Mouse (Mus musculus) left cerebral cortex, postnatal 25 days (tissue): Measurements from ENCODE around the gene Ppp4r1. TPM values are rescaled to one million over a fixed set of nuclear protein-coding genes. Genes with fewer than 3 reads are reported as not detected.

Experiments used
- DNase-seq, 2 experiments: peaks; one replicate each; pipeline ENCODE4 v3.0.0; 2022; ENCODE audit warnings: low spot score in 2 of 2, mixed read lengths in 1 of 2
- intact Hi-C: fragments of 180-260 bp; cut with DNase I; formaldehyde crosslinking; loops from one replicate; pipeline ENCODE4 v1.15.1; 2025
- total RNA-seq, 2 experiments: library from RNA; stranded (reverse); gene quantifications; 2 replicates each; pipeline ENCODE4 v1.2.3; 2021

The Ppp4r1 gene
- total RNA-seq, 2 experiments from 2014 or later = 41.7 to 57.5 TPM

DNA sequence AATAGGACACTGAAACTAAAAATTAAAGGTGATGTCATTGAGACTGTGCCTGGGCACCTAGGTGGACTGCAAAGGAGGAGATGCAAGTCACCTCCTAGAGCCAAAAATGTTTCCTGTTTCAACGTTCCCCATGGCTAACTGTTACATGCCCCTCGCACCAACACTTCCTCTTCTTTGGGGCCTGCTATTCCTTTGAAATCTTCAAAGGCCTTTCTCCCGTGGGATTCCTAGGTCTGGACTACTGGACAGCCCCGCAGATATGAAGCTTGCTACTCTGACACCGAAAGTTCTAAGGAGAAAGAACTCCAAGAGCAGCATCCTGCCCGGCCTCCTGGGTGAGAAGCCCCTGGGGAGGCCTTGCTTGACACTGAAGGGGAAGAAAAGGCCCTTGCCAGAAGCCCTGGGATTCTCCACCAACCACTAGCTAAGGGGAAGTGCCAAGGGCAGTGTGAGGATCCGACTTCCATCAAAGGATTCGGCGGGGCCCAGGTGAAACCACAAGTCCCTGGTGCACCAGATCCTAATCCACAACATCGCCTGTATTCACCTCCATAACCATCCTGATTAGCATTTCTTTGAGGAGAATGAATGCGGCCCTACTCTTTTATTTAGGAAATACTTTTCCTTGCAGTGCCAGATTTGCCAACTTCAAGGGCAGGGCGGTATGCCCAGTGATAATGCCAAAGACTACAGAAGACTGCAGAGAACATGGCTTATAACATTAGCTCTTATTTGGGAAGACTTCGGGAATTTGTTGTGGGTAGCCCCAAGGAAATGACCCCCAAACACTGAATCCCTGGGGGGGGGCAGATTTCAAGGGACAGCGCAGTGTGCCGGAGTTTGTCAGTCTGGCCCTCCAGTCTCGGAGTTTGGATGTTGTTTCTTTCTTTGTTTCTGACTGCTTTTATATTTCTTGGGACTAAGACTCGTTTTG lies 11.1 kb upstream of the Ppp4r1 start:
- intact Hi-C loops = loop anchor here (1.0 kb wide), 1 partner anchor 65 kb away; no protein-coding TSS in a partner anchor
- DNase-seq = no peak

DNA sequence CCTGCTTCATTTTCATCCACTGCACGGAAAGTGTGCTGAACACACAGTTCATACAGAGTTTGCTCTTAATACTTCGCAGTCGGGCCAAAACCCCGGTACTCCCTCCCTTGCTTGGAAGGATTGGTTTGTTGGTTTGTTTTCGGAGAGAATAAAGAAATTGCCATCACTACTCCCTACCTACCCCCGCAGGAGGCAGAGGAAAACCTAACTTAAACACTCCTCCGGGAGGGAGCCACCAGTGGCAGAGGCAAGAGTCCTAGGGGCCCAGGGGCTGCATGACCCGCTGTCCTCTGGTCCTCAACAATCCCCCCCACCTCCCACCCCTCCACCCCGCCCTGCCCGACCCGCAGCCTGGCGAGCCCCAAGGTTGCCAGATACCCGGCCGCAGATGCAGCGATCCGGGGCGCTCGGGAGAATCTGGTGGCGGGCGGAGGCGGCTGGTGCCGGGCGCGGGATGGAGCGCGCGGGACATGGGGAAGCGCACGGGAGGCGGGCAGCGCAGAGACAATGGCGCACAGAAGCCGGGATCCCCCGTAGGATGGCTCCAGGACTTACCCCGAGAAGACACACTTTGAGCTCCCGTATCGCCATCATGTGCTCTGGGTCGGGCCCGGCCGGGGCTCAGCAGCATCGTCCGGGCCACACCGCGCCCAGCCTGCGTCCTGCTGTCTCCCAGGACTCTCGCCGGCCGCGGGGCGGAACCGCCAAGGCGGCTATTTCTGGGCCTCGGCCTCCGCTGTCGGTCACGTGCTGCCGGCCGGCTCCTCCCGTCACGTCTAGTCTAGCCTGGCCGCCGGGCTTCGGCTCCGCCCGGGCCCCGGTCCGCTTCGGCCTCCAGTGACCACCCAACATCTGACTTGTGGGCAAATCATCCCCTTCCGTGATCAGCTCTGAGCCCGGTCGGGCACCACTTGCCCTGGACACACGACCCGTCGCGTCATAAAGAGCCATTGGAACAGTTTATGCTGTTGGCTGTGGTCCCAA lies 10.1 kb upstream of the Ppp4r1 start, which contains the start of gene Rab31:
Gene Rab31 (minus strand): TSS at position 802 of the 984 bp plus-strand sequence.
- peak; percentile 85 to 87 for DNase-seq
- intact Hi-C loops = loop anchor here (1.0 kb wide), 1 partner anchor 66 kb away; no protein-coding TSS in a partner anchor

DNA sequence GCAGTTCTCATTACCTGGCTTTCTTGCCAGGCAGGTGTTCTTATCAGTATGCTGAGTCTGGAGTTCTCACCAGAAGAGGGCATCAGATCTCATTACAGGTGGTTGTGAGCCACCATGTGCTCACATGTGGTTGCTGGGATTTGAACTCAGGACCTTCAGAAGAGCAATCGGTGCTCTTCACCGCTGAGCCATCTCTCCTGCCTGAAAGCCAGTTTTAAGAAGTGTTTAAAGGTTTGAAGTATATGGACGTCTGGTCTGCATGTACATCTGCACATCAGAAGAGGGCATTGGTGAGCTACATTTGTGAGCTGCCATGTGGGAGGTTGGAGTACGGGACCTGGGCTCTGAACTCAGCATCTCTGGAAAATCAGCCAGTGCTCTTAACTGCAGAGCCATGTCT lies 8.8 kb upstream of the Ppp4r1 start:
- intact Hi-C loops = no loop called here

DNA sequence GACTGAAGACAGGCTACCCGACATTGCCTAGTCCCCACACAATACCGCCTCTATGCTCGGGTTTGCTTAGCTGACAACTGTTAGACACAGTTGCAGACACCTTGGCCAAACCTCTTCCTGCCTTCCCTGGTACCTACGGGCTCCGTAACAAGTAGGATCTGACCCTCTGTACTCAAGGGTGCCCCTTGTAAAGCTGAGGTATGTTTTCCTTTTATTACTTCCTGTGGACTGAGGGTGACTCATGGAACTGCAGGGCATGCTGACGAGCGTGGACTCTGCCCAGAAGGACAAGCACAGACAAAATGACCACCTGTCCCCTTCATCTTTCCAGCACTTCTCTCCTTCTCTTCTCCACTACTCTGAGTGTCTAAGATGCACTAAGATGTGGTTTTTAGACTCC lies 7.9 kb upstream of the Ppp4r1 start:
- intact Hi-C loops = no loop called here
- DNase-seq = no peak

More for the DNA sequence above, 8.8 kb upstream of the Ppp4r1 start:
- DNase-seq = peak in 1 of 2 experiments; percentile 38

DNA sequence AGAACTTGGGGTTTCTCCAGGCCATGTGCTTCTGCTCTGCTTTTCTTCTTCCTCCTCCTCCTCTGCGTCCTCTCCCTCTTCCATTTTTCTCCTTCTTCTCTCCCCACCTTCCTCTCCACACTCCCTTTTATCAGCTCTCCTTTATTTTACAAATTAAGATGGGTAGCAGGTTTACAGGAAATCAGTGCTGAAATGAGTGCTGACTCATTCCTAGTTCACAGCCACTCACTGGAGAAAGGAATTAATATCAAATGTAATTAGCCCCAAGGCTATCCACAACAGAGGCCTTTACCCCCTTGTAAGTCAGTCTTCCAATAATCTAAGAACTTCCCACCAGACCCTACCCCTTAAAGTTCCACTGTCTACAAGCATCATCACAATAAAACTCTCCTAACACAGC lies 6.1 kb upstream of the Ppp4r1 start:
- intact Hi-C loops = no loop called here
- DNase-seq = no peak

DNA sequence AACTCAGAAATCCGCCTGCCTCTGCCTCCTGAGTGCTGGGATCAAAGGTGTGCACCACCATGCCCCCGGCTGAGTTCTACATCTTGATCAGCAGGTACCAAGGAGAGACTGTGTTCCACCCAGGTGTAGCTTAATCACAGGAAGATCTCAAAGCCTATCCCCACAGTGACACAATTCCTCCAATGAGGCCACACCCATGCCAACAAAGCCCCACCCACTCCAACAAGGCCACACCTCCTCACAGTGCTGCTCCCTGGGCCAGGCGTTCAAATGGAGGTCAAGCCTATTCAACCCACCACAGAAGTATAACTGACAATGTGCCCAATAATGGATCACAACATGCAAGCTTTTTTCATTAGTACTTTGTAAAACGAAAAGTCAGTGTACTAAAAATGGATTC lies 4.9 kb upstream of the Ppp4r1 start:
- intact Hi-C loops = no loop called here
- DNase-seq = no peak

DNA sequence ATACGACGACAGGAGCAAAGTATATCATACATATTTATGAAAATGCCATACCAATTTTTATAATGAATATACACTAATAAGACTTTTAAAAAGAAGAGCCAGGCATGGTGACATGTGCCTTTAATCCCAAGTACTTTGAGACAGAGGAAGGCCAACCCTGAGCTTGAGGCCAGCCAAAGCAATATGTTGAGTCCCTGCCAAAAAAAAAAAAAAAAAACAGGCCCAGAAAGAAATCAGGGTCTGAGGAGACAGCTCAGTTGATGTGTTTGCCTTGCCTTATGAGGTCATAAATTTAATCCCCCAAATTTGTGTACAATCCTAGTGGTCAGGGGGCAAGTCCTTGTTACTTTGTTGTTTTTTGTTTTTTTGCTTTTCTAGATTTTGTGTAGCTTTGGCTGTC lies 1.4 kb upstream of the Ppp4r1 start:
- intact Hi-C loops = loop anchor here (5.0 kb wide), 1 partner anchor 169 kb away; the partner anchor contains the start of gene Vapa
- DNase-seq = no peak

DNA sequence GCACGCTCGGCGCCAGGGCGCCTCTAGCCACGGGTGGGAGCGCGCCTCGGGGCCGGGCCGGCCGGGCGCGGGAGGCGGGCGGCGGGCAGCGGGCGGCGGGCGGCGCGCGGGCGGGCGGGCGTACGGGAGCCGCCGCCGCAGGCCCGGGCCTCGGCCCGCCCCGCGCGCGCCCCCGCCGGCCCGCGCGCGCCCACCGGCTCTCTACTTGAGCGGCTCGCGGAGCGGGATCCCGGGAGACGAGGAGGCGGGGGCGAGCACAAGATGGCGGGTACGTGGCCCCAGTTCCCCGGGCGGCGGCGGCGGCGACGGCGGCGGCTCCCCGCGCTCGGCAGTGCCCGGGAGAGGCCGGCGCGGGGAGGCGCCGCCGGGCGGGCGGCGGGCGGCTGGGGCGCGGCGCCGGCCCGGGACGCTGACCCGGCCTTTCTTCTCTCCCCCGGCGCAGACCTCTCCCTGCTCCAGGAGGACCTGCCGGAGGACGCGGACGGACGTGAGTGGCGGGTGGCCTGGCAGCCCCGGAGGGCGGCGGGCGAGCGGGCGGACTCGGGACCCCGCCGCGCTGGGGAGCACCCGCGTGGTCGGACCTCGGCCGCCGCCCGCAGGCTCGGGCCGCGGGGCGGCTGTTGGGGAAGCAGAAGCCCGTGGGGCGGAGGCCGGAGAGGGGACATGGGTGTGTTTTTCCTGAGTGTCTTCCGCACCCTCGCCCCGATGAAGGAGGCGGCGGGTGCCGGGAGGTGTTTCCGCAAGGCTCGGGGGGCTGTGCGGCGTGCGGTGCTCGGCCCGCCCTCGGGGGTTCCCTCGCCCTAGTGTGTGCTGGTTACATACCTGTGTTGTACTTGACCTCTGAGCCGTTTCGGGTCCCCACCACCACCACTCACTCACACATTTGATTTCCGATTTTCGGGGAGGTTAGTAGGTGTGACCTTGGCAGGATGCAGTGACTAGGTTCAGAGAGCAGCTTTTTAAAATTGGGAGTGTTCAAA lies 1.1 kb downstream of the Ppp4r1 start:
- DNase-seq = peak; percentile 70 to 72
- intact Hi-C loops = loop anchor here (5.0 kb wide), 1 partner anchor 171 kb away; the partner anchor contains the start of gene Vapa

DNA sequence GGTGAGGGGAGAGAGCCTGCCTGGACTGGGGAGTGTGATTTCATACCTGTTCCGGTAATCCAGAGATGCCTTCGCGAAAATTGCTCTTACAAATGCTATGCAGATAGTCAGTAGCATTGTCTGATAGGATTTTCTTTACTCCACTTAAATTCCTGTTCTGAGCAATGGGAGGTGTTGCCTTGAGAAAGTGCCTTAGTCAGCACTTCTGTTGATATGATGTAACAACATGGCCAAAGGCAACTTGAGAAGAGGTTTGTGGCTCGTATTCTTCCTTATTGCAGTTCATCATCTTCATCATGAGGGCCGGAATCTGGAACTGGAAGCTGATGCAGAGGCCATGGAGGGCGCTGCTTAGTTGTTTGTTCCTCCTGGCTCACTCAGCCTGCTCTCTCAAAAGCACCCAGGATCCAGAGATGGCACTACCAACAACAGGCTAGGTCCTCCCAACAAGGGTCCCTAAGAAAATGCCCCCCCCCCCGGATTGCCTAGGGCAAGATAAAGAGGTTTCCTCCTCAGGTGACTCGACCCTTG lies 2.3 kb downstream of the Ppp4r1 start:
- intact Hi-C loops = loop anchor here (5.0 kb wide), 1 partner anchor 172 kb away; the partner anchor contains the start of gene Vapa
- DNase-seq = no peak

DNA sequence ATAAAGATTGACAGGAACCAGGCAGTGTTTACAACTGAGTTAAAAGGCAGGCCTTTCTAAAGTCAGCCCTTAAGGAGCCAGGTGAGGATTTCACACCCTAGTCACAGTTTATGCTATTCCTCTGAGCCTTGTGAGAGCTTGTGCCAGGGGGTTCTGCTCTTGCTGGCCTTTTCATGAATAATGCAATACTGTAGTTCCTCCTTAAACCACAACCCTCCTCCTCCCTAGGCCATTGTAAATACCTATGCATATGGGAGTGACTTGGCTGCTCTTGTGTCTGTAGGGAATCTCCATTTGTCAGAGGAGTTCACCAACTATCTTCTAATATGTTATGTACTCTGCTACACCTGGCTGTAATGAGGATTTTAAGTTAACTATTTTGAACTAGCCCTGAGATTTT lies 3.3 kb downstream of the Ppp4r1 start:
- no peak for DNase-seq
- intact Hi-C loops = no loop called here

DNA sequence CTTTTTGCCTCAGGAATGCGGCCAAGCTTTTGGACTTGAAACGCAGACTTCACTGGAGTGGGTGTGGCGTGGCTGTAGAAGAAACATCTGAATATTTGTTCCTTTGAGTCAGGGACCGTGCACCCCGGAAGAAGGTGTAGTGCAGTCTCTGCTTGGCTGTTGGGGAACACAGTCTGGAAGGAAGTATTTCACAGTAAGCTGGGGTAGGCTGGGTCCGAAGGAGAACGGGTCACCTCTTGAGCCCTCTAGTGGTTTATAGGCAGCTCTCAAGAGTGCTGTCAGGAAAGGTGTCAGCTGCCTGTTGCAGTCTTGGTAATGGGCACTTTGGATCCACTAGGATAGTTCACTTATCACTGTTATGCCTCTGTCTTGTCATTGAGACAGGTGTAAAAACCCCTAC lies 3.9 kb downstream of the Ppp4r1 start:
- intact Hi-C loops = no loop called here

DNA sequence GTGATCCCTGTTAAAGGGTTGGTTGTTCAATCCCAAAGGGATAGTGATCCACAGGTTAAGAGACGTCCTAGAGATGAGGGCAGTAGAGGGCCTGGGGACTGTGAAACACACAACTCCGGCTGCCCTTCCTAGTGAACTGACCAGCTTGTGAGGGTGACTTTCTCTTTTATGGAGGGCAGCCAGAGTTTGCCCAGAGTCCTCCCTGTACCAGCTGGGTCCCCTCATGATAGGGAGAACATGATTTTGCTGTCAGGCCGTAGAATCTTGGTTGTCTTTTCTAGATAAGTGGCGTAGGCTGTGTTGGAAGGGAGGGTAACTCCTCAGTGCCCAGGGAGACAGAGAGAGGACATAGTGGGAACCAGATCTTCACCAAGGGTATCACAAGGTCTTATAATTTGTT lies 4.9 kb downstream of the Ppp4r1 start:
- intact Hi-C loops = no loop called here
- no peak for DNase-seq

More for the DNA sequence above, 3.9 kb downstream of the Ppp4r1 start:
- no peak for DNase-seq

DNA sequence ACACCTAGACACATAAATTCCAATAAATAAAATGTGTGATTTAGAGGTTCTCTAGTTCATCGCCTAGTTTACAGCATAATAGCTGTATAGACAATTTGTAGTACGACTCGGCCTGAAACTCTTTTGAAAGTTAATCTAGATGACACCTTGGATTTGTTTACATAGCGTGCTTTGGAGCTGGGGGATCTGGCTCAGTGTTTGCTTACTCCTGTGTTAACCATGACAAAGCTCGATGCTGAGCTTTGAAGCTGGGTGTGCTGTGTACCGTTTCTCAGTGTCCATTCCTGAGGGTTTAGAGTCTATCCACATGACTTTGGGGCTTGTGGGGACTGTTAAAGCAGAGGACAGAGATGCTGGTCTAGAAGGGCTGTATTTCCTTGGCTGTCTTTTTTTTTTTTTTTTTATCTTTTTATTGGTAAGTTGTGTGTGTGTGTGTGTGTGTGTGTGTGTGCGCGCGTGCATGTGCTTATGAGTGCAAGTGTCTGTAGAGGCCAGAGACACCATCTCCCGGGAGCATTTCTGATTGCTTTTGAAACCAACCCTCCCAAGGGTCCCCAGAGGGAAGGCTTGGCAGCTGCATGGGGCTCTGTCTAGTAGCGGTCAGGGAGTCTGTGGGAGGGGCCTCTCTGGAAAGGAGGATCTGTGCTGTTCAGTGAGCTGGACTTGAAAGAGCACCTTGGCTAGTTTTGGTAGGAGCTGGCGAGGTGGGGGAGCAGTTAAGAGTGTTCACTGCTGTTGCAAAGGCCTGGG lies 6.3 kb downstream of the Ppp4r1 start:
- intact Hi-C loops = no loop called here
- no peak for DNase-seq

DNA sequence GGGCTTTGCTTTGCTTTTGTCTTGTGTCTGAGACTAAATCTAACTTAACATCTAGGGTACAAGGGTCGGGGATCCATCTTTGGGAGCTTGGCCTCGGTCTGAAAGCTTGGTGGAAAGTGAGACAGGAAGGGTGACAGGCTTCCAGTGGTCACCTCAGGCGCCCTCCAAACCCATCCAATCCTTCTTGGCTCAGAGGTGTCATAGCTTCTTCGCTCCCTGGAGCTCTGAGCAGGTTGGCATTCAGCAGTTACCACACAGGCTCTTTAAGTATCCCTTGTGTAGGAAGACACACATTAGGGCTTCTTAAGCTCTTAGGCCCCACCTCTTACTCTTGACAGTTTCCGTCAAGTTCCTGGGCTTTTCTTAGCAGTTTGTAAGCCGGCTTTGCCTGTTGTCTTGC lies 7.2 kb downstream of the Ppp4r1 start:
- DNase-seq = no peak
- intact Hi-C loops = no loop called here

DNA sequence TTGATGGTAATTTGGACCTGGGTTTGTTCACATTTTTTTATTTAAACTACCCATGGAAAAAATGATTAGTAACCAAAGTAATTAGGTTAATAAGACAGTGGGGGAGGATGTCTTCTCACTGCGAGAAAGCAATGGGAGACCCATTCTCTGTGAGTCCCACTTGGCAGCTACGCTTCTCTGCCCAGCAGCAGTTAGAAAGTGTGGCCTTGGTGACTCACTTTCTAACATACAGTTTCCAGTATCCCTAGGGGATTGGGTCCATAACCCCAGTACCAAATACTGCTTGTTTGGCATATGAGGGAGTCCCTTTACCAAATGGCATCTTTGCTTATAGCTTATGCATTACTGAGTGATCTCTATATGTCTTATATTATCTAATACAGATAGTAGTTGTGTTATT lies 8.8 kb downstream of the Ppp4r1 start:
- intact Hi-C loops = no loop called here
- DNase-seq = no peak

DNA sequence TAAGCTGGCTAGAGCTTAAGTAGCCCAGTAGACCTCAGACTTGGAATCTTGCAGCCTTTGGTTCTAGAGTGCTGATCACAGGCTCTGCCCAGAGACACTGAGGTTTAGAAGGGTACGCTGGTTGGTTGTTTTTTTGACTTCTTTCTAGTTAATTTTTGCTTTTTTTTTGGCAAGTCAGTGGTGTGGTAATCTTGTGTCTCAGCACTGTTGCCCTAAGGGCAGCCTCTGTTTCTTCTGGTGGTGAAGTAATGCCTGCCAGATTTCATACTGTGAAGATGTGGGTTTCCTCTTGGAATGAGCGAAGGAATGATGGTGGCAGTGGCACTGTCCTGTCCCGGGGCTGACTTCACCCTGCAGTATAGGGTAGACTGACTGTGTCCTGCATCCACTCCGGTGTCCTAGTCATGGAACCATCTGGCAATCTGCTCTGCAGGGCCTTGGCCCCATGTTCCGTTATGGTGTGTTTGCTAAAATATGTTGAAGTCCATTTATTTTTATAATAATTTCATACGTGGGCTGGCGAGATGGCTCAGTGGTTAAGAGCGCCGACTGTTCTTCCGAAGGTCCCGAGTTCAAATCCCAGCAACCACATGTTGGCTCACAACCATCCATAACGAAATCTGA lies 11.0 kb downstream of the Ppp4r1 start:
- DNase-seq = no peak
- intact Hi-C loops = no loop called here

DNA sequence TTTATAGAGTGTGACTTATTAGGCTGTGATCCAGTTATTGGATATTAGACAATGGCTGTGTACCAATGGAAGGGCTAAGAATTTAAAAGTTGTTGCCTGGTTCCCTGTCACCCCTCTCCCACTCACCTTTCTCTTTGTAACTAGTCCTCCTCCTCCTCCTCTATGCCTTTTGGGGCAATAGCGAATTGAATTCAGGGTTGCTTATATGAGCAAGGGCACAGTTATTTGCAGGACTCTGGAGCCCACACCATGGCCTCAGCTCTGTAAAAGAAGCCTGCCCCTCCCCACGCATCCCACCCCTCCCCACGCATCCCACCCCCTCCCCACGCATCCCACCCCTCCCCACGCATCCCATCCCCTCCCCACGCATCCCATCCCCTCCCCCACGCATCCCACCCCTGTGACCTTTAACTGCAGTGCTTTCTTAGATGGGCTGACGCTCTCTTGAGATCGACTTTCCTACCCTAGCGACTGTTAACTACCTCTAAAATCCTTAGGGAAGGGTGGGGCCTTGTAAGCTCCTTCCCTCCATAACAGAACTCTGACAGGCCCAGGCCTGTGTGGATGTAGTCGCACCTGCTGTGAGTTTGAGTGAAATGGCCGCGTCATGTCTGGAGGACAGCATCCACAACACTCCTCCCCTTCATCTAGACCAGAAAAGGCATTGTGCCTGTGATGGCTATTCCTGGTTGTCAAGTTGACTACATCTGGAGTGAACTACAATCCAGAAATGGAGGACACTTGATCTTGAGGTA lies 11.9 kb downstream of the Ppp4r1 start:
- intact Hi-C loops = no loop called here
- no peak for DNase-seq
